Mouse (Mus musculus): ENCODE results near the gene Phpt1. TPM values are rescaled to one million over a fixed set of nuclear protein-coding genes. Genes with fewer than 3 reads are reported as not detected.

The Phpt1 gene
- polyA plus RNA-seq, 1 experiment from 2014 or later: 144 TPM

GRCm38 (mm10) chr2:25549021-25549991 lies 25.7 kb downstream of the Phpt1 start:
- Histone ChIP-seq H3K27me3 (ENCODE audit: control insufficient read depth, insufficient read depth, low read length) (no peaks in the 10 kb centered on the region), H3K27ac (ENCODE audit: low read depth, low read length) (no peak overlapping the region), H3K4me1 (replicated peaks; ENCODE audit: control insufficient read depth, insufficient read depth, low read length) (peaks cover 4% of the 10 kb centered on the region), H3K4me3 (ENCODE audit: low read depth, low read length) (no peak overlapping the region), H3K4me2 (ENCODE audit: low read depth, low read length, severe bottlenecking) (no peak overlapping the region), H3K9me3 (ENCODE audit: control insufficient read depth, low read length) (no peaks in the 10 kb centered on the region), H3K9ac (ENCODE audit: low read length) (no peak overlapping the region), H3K36me3 (ENCODE audit: control insufficient read depth, insufficient read depth, low read length) (no peaks in the 10 kb centered on the region)
- DNase-seq (ENCODE audit: low spot score) (no peak), ATAC-seq (replicated peaks; ENCODE audit: low FRiP score) (no peak)
- WGBS: 84% methylated on average over 9 of the region's 9 CpGs

DNA sequence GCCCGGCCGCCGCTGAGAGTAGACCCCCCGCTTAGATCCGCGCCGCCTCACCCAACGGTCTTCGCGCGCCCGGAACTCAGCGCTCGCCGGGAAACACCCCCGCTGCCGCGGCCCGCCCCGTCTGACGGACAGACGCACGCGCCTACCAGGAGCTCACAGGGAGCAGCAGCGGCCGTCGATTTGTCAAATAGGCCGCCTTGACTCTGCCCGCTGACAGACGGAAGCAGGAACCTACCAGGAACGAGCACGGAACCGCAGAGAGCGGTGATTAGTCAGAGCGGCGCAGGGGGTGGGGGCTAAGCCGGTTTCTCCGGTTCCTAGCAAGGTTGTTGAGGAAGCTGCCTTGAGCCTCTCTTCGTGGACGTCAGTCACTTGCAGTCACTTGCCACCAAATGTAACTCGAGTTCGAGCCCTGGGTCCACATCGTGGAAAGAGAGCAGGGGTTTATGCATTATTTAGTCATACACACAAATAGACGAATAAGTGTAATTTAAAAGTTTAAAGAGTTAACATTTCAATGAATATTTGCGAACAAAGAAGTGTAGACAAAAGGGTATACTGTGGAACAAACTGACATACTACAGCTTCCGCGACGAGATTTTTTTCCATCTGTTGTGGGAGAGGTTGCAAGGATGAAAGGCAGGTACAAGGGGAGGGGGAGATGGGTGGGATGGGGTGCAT lies 28.1 kb downstream of the Phpt1 start, which contains the start of gene Traf2:
TSS of gene Traf2 (minus strand) at position 130 of the 681 bp plus-strand sequence.
- Histone ChIP-seq H3K27me3 (ENCODE audit: control insufficient read depth, insufficient read depth, low read length) (no peaks in the 10 kb centered on the region), H3K9ac (ENCODE audit: low read length) (peak within 1 kb of the TSS; percentile 83), H3K36me3 (ENCODE audit: control insufficient read depth, insufficient read depth, low read length) (no peaks in the 10 kb centered on the region), H3K4me3 (ENCODE audit: low read depth, low read length) (peak within 1 kb of the TSS; percentile 72), H3K9me3 (ENCODE audit: control insufficient read depth, low read length) (no peaks in the 10 kb centered on the region), H3K27ac (ENCODE audit: low read depth, low read length) (0 out of 2 replicates have a peak within 1 kb of the TSS, but pooled peaks have one; percentile 18), H3K4me2 (ENCODE audit: low read depth, low read length, severe bottlenecking) (peak within 1 kb of the TSS; percentile 57), H3K4me1 (replicated peaks; ENCODE audit: control insufficient read depth, insufficient read depth, low read length) (peaks cover 4% of the 10 kb centered on the region)
- ATAC-seq (replicated peaks; ENCODE audit: low FRiP score): peak; percentile 99
- DNase-seq (ENCODE audit: low spot score): peak; percentile 99
- 2% methylated on average over 48 of the region's 48 CpGs for WGBS

- H3K9ac ChIP-seq (ENCODE audit: low read length): peak overlapping the region; percentile 83
- 0 out of 2 replicates have a peak overlapping the region, but pooled peaks have one; percentile 18 for H3K27ac ChIP-seq (ENCODE audit: low read depth, low read length)
- no peaks in the 10 kb centered on the region for H3K9me3 ChIP-seq (ENCODE audit: control insufficient read depth, low read length)
- H3K4me2 ChIP-seq (ENCODE audit: low read depth, low read length, severe bottlenecking): peak overlapping the region; percentile 57
- peaks cover 4% of the 10 kb centered on the region for H3K4me1 ChIP-seq (replicated peaks; ENCODE audit: control insufficient read depth, insufficient read depth, low read length)
- no peak for DNase-seq (ENCODE audit: low spot score)
- ATAC-seq (replicated peaks; ENCODE audit: low FRiP score): peak; percentile 70
- no peaks in the 10 kb centered on the region for H3K27me3 ChIP-seq (ENCODE audit: control insufficient read depth, insufficient read depth, low read length)
- peak overlapping the region; percentile 72 for H3K4me3 ChIP-seq (ENCODE audit: low read depth, low read length)
- 9% methylated on average over 43 of the region's 43 CpGs for WGBS
- no peaks in the 10 kb centered on the region for H3K36me3 ChIP-seq (ENCODE audit: control insufficient read depth, insufficient read depth, low read length)
Observed at GRCm38 (mm10) chr2:25545996-25546810, 28.8 kb downstream of the Phpt1 start.

DNA sequence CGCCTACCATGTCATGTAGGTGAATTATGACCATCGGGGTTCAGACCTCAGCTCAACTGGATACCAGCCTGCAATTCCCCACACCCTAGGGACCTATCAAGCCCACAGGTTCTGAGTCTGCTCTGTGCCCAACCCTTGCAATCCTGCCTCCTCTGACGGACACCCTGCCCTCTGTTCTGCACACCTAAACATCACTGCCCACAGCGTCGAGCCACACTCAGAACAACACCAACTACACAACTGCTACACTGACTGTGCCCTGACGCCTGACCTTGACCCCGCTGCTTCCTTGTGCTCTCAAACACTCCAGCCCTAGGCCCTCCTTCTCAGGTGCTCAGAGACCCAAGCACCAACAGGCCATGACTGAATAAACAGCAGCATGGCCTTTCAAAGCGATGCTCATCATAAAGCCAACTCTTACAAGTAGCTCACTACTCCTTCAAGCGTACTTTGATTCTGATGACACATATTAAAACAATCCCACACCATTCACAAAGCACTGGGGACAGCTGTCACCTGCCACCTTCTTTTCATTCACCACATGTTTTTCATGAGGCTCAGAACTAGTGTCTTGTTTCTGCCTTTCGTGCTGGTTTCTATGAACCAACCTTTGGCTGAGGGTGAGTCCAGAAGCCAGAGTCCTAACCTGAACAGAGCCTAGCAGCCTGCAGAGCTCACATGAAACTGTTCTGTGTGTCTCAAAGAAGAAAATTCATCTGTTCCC lies 33.2 kb downstream of the Phpt1 start:
- H3K4me1 ChIP-seq (replicated peaks; ENCODE audit: control insufficient read depth, insufficient read depth, low read length): peaks cover 4% of the 10 kb centered on the region
- ATAC-seq (replicated peaks; ENCODE audit: low FRiP score) (no peak), DNase-seq (ENCODE audit: low spot score) (no peak)
- WGBS: 92% methylated on average over 10 of the region's 10 CpGs
- no peak overlapping the region for H3K27ac ChIP-seq (ENCODE audit: low read depth, low read length)
- H3K36me3 ChIP-seq (ENCODE audit: control insufficient read depth, insufficient read depth, low read length): no peaks in the 10 kb centered on the region
- no peaks in the 10 kb centered on the region for H3K27me3 ChIP-seq (ENCODE audit: control insufficient read depth, insufficient read depth, low read length)
- no peak overlapping the region for H3K4me3 ChIP-seq (ENCODE audit: low read depth, low read length)
- H3K9ac ChIP-seq (ENCODE audit: low read length): no peak overlapping the region
- no peaks in the 10 kb centered on the region for H3K9me3 ChIP-seq (ENCODE audit: control insufficient read depth, low read length)
- H3K4me2 ChIP-seq (ENCODE audit: low read depth, low read length, severe bottlenecking): no peak overlapping the region

- ATAC-seq (replicated peaks; ENCODE audit: low FRiP score) (no peak), DNase-seq (ENCODE audit: low spot score) (no peak)
- Histone ChIP-seq H3K4me3 (ENCODE audit: low read depth, low read length) (no peak overlapping the region), H3K27ac (ENCODE audit: low read depth, low read length) (no peak overlapping the region), H3K9me3 (ENCODE audit: control insufficient read depth, low read length) (no peaks in the 10 kb centered on the region), H3K27me3 (ENCODE audit: control insufficient read depth, insufficient read depth, low read length) (no peaks in the 10 kb centered on the region), H3K4me1 (replicated peaks; ENCODE audit: control insufficient read depth, insufficient read depth, low read length) (no peaks in the 10 kb centered on the region), H3K4me2 (ENCODE audit: low read depth, low read length, severe bottlenecking) (no peak overlapping the region), H3K36me3 (ENCODE audit: control insufficient read depth, insufficient read depth, low read length) (no peaks in the 10 kb centered on the region; the same call in 1 of the 2 replicates), H3K9ac (ENCODE audit: low read length) (no peak overlapping the region)
- WGBS: 92% methylated on average over 4 of the region's 4 CpGs
Observed at GRCm38 (mm10) chr2:25540541-25540948, 34.5 kb downstream of the Phpt1 start.

GRCm38 (mm10) chr2:25536531-25536930 lies 38.5 kb downstream of the Phpt1 start:
- 94% methylated on average over 8 of the region's 8 CpGs for WGBS
- no peak overlapping the region for H3K27ac ChIP-seq (ENCODE audit: low read depth, low read length)
- no peaks in the 10 kb centered on the region; the same call in 1 of the 2 replicates for H3K36me3 ChIP-seq (ENCODE audit: control insufficient read depth, insufficient read depth, low read length)

GRCm38 (mm10) chr2:25534866-25535182 lies 40.2 kb downstream of the Phpt1 start:
- Histone ChIP-seq H3K9me3 (ENCODE audit: control insufficient read depth, low read length) (no peaks in the 10 kb centered on the region), H3K27ac (ENCODE audit: low read depth, low read length) (no peak overlapping the region), H3K4me2 (ENCODE audit: low read depth, low read length, severe bottlenecking) (no peak overlapping the region), H3K4me3 (ENCODE audit: low read depth, low read length) (no peak overlapping the region), H3K9ac (ENCODE audit: low read length) (no peak overlapping the region), H3K4me1 (replicated peaks; ENCODE audit: control insufficient read depth, insufficient read depth, low read length) (no peaks in the 10 kb centered on the region), H3K36me3 (ENCODE audit: control insufficient read depth, insufficient read depth, low read length) (peaks cover 6% of the 10 kb centered on the region; the same call in 1 of the 2 replicates), H3K27me3 (ENCODE audit: control insufficient read depth, insufficient read depth, low read length) (no peaks in the 10 kb centered on the region)
- no peak for DNase-seq (ENCODE audit: low spot score)
- no peak for ATAC-seq (replicated peaks; ENCODE audit: low FRiP score)
- 94% methylated on average over 2 of the region's 2 CpGs for WGBS

More at GRCm38 (mm10) chr2:25536531-25536930, 38.5 kb downstream of the Phpt1 start:
- H3K9me3 ChIP-seq (ENCODE audit: control insufficient read depth, low read length): no peaks in the 10 kb centered on the region
- no peak overlapping the region for H3K9ac ChIP-seq (ENCODE audit: low read length)
- H3K27me3 ChIP-seq (ENCODE audit: control insufficient read depth, insufficient read depth, low read length): no peaks in the 10 kb centered on the region
- DNase-seq (ENCODE audit: low spot score) (no peak), ATAC-seq (replicated peaks; ENCODE audit: low FRiP score) (no peak)
- no peaks in the 10 kb centered on the region for H3K4me1 ChIP-seq (replicated peaks; ENCODE audit: control insufficient read depth, insufficient read depth, low read length)
- H3K4me2 ChIP-seq (ENCODE audit: low read depth, low read length, severe bottlenecking): no peak overlapping the region
- no peak overlapping the region for H3K4me3 ChIP-seq (ENCODE audit: low read depth, low read length)

Measured in forebrain, embryonic 11.5 days (tissue).